Mouse (Mus musculus) 3134 (cell line): Measurements from ENCODE around the gene Aldh16a1.
"Not testable (repeated sequence)": the region's sequence is repeated elsewhere in the genome, so short reads cannot be mapped to it uniquely, and the experiment has no call there.

Experiments
- DNase-seq: peaks from one replicate; pipeline ENCODE4 v3.0.0-alpha.2; 2011; ENCODE audit warnings: low spot score; ENCODE audit not compliant: insufficient read length; ENCODE audit errors: extremely low read depth

The Aldh16a1 gene

GRCm38 (mm10) chr7:45137171-45138006 is 17.0 kb downstream of the Aldh16a1 start:
- DNase-seq, result no peak

- DNase-seq, result peak; percentile 86
These were observed 18.3 kb downstream of the Aldh16a1 start, which contains the start of the genes Gm45713 and Flt3l for GRCm38 (mm10) chr7:45135993-45136567. TSS of gene Gm45713 (minus strand) at chr7:45136231. TSS of gene Flt3l (minus strand) at chr7:45136432.

- DNase-seq, result no peak
These were observed 19.0 kb downstream of the Aldh16a1 start for GRCm38 (mm10) chr7:45135370-45135769.

GRCm38 (mm10) chr7:45134544-45135026 is 19.8 kb downstream of the Aldh16a1 start:
- peak; percentile 61 for DNase-seq

- no peak for DNase-seq
These were observed 20.8 kb downstream of the Aldh16a1 start for GRCm38 (mm10) chr7:45133446-45134159.

GRCm38 (mm10) chr7:45131850-45132249 is 22.5 kb downstream of the Aldh16a1 start:
- DNase-seq, result no peak

GRCm38 (mm10) chr7:45129776-45130512 is 24.4 kb downstream of the Aldh16a1 start:
- no peak for DNase-seq

- DNase-seq, result no peak
These were observed 25.1 kb downstream of the Aldh16a1 start for GRCm38 (mm10) chr7:45129318-45129717.

- DNase-seq, result peak; percentile 96
These were observed 25.6 kb downstream of the Aldh16a1 start, which contains the start of gene Rpl13a for GRCm38 (mm10) chr7:45128624-45129246. TSS of gene Rpl13a (minus strand) at chr7:45128761.

GRCm38 (mm10) chr7:45127700-45128224 is 26.6 kb downstream of the Aldh16a1 start:
- DNase-seq, result no peak

- peak; percentile 51 for DNase-seq
These were observed 27.3 kb downstream of the Aldh16a1 start for GRCm38 (mm10) chr7:45126844-45127699.

- no peak for DNase-seq
These were observed 28.1 kb downstream of the Aldh16a1 start for GRCm38 (mm10) chr7:45126147-45126843.

- DNase-seq, result not testable (repeated sequence)
These were observed 28.7 kb downstream of the Aldh16a1 start for GRCm38 (mm10) chr7:45125649-45126048.

GRCm38 (mm10) chr7:45125144-45125600 is 29.2 kb downstream of the Aldh16a1 start:
- DNase-seq, result peak; percentile 62

GRCm38 (mm10) chr7:45124224-45125143 is 29.9 kb downstream of the Aldh16a1 start, which contains the start of gene Rps11:
TSS of gene Rps11 (minus strand) at chr7:45124439.
- peak; percentile 98 for DNase-seq

- DNase-seq, result peak; percentile 48
These were observed 31.2 kb downstream of the Aldh16a1 start for GRCm38 (mm10) chr7:45123186-45123570.
